Mouse (Mus musculus): Measurements from ENCODE around the gene Npc1l1.

The Npc1l1 gene

DNA sequence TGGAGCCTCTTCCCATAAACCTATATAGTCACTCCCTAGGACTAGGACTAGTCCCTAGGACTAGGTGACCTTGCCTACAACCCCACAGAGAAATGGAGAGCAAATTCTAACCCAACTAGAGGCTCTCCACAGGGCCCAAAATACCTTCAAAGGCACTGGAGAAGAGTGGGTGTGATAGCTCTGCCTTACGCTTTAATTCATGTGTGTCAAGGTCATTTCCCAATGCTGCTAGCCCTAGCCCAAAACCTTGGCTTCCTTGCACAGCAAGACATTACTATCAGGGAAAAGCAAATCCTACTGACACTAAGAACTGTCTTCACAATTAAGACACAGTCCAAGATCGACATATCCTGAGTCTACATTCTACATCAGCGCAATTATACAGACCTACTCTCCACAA, 66.9 kb downstream of the Npc1l1 start:
- no peak for DNase-seq (ENCODE audit: low read depth)

DNA sequence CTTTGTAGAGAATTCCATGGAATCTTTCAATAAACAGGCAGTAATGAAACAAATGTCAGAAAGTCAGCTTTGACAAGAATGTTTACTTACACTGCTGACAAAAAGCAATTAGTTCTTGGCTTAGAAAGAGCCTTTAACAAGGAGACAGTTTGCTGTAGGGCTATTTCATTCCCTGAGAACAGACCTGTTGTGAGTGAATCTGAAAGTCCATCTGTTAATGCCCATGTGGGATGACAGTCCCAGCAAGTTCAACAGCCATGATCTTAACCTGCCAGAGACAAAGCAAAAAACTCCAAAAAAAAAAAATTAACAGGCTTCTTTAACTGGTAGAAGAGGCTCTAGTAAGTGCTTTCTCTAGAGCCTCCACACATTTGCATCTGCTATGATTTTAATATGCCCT, 68.4 kb downstream of the Npc1l1 start:
- DNase-seq (ENCODE audit: low read depth), result no peak

Measured in c-Kit-positive CD71-positive TER-119-negative erythroid progenitor cells, embryonic 14.5 days (primary cell).